Mouse (Mus musculus): ENCODE data around the gene Pfdn2.

- TF ChIP-seq CTCF (IDR thresholded peaks at IDR 0.05; ENCODE audit: borderline replicate concordance, insufficient read depth, low read depth, low read length), result no peak
- TF ChIP-seq POLR2A (IDR thresholded peaks at IDR 0.05; ENCODE audit: borderline replicate concordance, insufficient read depth, low read length), result no peak
Observed at GRCm38 (mm10) chr1:171346095-171346450, 603 bp downstream of the Pfdn2 start.

All from cerebellum, adult 2 months (tissue).